Mouse (Mus musculus) erythroblast, embryonic 14.5 days (primary cell): ENCODE results near the gene Ltb.

ENCODE experiments used
- GATA1 ChIP-seq: IDR thresholded peaks from 2 replicates; pipeline ENCODE4 v1.6.1; 2012; ENCODE audit warnings: low read length, inconsistent platforms, mixed read lengths
- TAL1 ChIP-seq: IDR thresholded peaks from 3 replicates; pipeline ENCODE4 v1.6.1; 2012; ENCODE audit warnings: low read length, inconsistent platforms, mixed read lengths

DNA sequence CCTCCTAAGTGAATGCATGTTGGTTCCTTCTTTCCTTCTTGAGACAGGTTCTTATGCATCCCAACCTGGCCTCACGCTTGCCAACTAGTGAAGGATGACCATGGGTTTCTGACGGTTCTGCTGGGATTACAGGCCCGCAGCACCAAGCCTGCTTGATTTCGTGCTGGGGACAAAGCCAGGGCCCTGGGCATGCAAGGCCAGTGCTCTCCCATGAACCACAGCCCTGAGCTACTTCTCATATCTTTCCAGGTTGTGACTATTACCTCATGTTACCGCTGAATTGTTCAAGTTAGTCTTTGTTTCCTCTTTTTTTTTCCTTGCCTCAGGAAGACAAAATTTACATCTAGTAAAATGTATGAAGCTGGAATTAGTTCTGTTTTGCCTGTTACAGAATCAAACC is 1.3 kb upstream of the Ltb start:
- TF ChIP-seq GATA1 (no peak), TAL1 (no peak)
